Mouse (Mus musculus): ENCODE results near the gene Plcl1. TPM values are rescaled to one million over a fixed set of nuclear protein-coding genes. Genes with fewer than 3 reads are reported as not detected.

The Plcl1 gene
- polyA plus RNA-seq, 1 experiment: 1.00 TPM

- no peaks in the 10 kb centered on the region for H3K27me3 ChIP-seq (ENCODE audit: control insufficient read depth, insufficient read depth, insufficient read length)
- H3K36me3 ChIP-seq (ENCODE audit: control insufficient read depth, insufficient read depth): no peaks in the 10 kb centered on the region
- no peaks in the 10 kb centered on the region for H3K79me2 ChIP-seq (ENCODE audit: control insufficient read depth, insufficient read depth)
- no peak for TF ChIP-seq SRF (IDR thresholded peaks at IDR 0.05; ENCODE audit: control insufficient read depth, insufficient read length, low read depth)
- no peak for TF ChIP-seq REST (IDR thresholded peaks at IDR 0.05; ENCODE audit: insufficient read depth, insufficient read length)
- H3K4me2 ChIP-seq (ENCODE audit: low read depth): no peak overlapping the region
- H3K4me3 ChIP-seq: no peak overlapping the region
- no peak overlapping the region for H3ac ChIP-seq (ENCODE audit: control insufficient read depth, insufficient read length)
These were observed 342.8 kb downstream of the Plcl1 start for GRCm38 (mm10) chr1:55748516-55748915.

- H3K4me3 ChIP-seq: no peak overlapping the region
- no peak overlapping the region for H3ac ChIP-seq (ENCODE audit: control insufficient read depth, insufficient read length)
- no peaks in the 10 kb centered on the region for H3K27me3 ChIP-seq (ENCODE audit: control insufficient read depth, insufficient read depth, insufficient read length)
- H3K36me3 ChIP-seq (ENCODE audit: control insufficient read depth, insufficient read depth): no peaks in the 10 kb centered on the region
- no peak overlapping the region for H3K4me2 ChIP-seq (ENCODE audit: low read depth)
- H3K79me2 ChIP-seq (ENCODE audit: control insufficient read depth, insufficient read depth): no peaks in the 10 kb centered on the region
- TF ChIP-seq REST (IDR thresholded peaks at IDR 0.05; ENCODE audit: insufficient read depth, insufficient read length) (no peak), POLR2A (IDR thresholded peaks at IDR 0.05; ENCODE audit: insufficient read length, low read depth) (no peak), SRF (IDR thresholded peaks at IDR 0.05; ENCODE audit: control insufficient read depth, insufficient read length, low read depth) (no peak), TCF12 (IDR thresholded peaks at IDR 0.05; ENCODE audit: insufficient read depth, poor library complexity, severe bottlenecking) (no peak), POLR2AphosphoS2 (IDR thresholded peaks at IDR 0.05; ENCODE audit: insufficient read length, low read depth) (no peak), USF1 (IDR thresholded peaks at IDR 0.05; ENCODE audit: low read depth) (no peak), CEBPB (IDR thresholded peaks at IDR 0.05; ENCODE audit: insufficient read depth, poor library complexity, severe bottlenecking) (no peak), TCF3 (IDR thresholded peaks at IDR 0.05; ENCODE audit: insufficient read length, low read depth) (no peak), MYOG (IDR thresholded peaks at IDR 0.05; ENCODE audit: control insufficient read depth in 1 of 3, insufficient read depth in 1 of 3, insufficient read length in 2 of 3, low read depth in 2 of 3) (no peak)
These were observed 344.0 kb downstream of the Plcl1 start for GRCm38 (mm10) chr1:55749770-55750169.

- no peaks in the 10 kb centered on the region for H3K36me3 ChIP-seq (ENCODE audit: control insufficient read depth, insufficient read depth)
- no peak overlapping the region for H3K4me2 ChIP-seq (ENCODE audit: low read depth)
- TF ChIP-seq E2F4 (IDR thresholded peaks at IDR 0.05; ENCODE audit: insufficient read depth): no peak
- no peak for TF ChIP-seq TCF3 (IDR thresholded peaks at IDR 0.05; ENCODE audit: insufficient read length, low read depth)
- TF ChIP-seq POLR2A (IDR thresholded peaks at IDR 0.05; ENCODE audit: insufficient read length, low read depth): no peak
- TF ChIP-seq USF1 (IDR thresholded peaks at IDR 0.05; ENCODE audit: low read depth): no peak
- TF ChIP-seq REST (IDR thresholded peaks at IDR 0.05; ENCODE audit: insufficient read depth, insufficient read length): no peak
- no peak overlapping the region for H3K4me3 ChIP-seq
- H3K27me3 ChIP-seq (ENCODE audit: control insufficient read depth, insufficient read depth, insufficient read length): no peaks in the 10 kb centered on the region
- no peak overlapping the region for H3ac ChIP-seq (ENCODE audit: control insufficient read depth, insufficient read length)
- H3K79me2 ChIP-seq (ENCODE audit: control insufficient read depth, insufficient read depth): no peaks in the 10 kb centered on the region
These were observed 350.0 kb downstream of the Plcl1 start for GRCm38 (mm10) chr1:55755742-55756141.

GRCm38 (mm10) chr1:55762284-55762683, 356.6 kb downstream of the Plcl1 start:
- Histone ChIP-seq H3K79me2 (ENCODE audit: control insufficient read depth, insufficient read depth) (no peaks in the 10 kb centered on the region), H3K4me2 (ENCODE audit: low read depth) (no peak overlapping the region), H3K27me3 (ENCODE audit: control insufficient read depth, insufficient read depth, insufficient read length) (no peaks in the 10 kb centered on the region), H3K4me3 (no peak overlapping the region), H3ac (ENCODE audit: control insufficient read depth, insufficient read length) (no peak overlapping the region), H3K36me3 (ENCODE audit: control insufficient read depth, insufficient read depth) (no peaks in the 10 kb centered on the region)
- TF ChIP-seq POLR2A (IDR thresholded peaks at IDR 0.05; ENCODE audit: insufficient read length, low read depth) (no peak), POLR2AphosphoS2 (IDR thresholded peaks at IDR 0.05; ENCODE audit: insufficient read length, low read depth) (no peak), USF1 (IDR thresholded peaks at IDR 0.05; ENCODE audit: low read depth) (no peak), REST (IDR thresholded peaks at IDR 0.05; ENCODE audit: insufficient read depth, insufficient read length) (no peak), MAX (IDR thresholded peaks at IDR 0.05; ENCODE audit: low read depth) (no peak), TCF3 (IDR thresholded peaks at IDR 0.05; ENCODE audit: insufficient read length, low read depth) (no peak), SRF (IDR thresholded peaks at IDR 0.05; ENCODE audit: control insufficient read depth, insufficient read length, low read depth) (no peak), MYOG (IDR thresholded peaks at IDR 0.05; ENCODE audit: control insufficient read depth in 1 of 3, insufficient read depth in 1 of 3, insufficient read length in 2 of 3, low read depth in 2 of 3) (no peak), CEBPB (IDR thresholded peaks at IDR 0.05; ENCODE audit: insufficient read depth, poor library complexity, severe bottlenecking) (no peak)

GRCm38 (mm10) chr1:55763171-55763570, 357.4 kb downstream of the Plcl1 start:
- Histone ChIP-seq H3K4me3 (no peak overlapping the region), H3ac (ENCODE audit: control insufficient read depth, insufficient read length) (no peak overlapping the region), H3K27me3 (ENCODE audit: control insufficient read depth, insufficient read depth, insufficient read length) (no peaks in the 10 kb centered on the region), H3K36me3 (ENCODE audit: control insufficient read depth, insufficient read depth) (no peaks in the 10 kb centered on the region), H3K79me2 (ENCODE audit: control insufficient read depth, insufficient read depth) (no peaks in the 10 kb centered on the region), H3K4me2 (ENCODE audit: low read depth) (no peak overlapping the region)
- no peak for TF ChIP-seq TCF12 (IDR thresholded peaks at IDR 0.05; ENCODE audit: insufficient read depth, poor library complexity, severe bottlenecking)
- TF ChIP-seq REST (IDR thresholded peaks at IDR 0.05; ENCODE audit: insufficient read depth, insufficient read length): no peak
- TF ChIP-seq CEBPB (IDR thresholded peaks at IDR 0.05; ENCODE audit: insufficient read depth, poor library complexity, severe bottlenecking): no peak
- TF ChIP-seq MYOG (IDR thresholded peaks at IDR 0.05; ENCODE audit: control insufficient read depth in 1 of 3, insufficient read depth in 1 of 3, insufficient read length in 2 of 3, low read depth in 2 of 3): no peak
- no peak for TF ChIP-seq USF1 (IDR thresholded peaks at IDR 0.05; ENCODE audit: low read depth)
- no peak for TF ChIP-seq MAX (IDR thresholded peaks at IDR 0.05; ENCODE audit: low read depth)
- no peak for TF ChIP-seq POLR2A (IDR thresholded peaks at IDR 0.05; ENCODE audit: insufficient read length, low read depth)
- no peak for TF ChIP-seq E2F4 (IDR thresholded peaks at IDR 0.05; ENCODE audit: insufficient read depth)
- no peak for TF ChIP-seq POLR2AphosphoS2 (IDR thresholded peaks at IDR 0.05; ENCODE audit: insufficient read length, low read depth)
- no peak for TF ChIP-seq TCF3 (IDR thresholded peaks at IDR 0.05; ENCODE audit: insufficient read length, low read depth)
- TF ChIP-seq SRF (IDR thresholded peaks at IDR 0.05; ENCODE audit: control insufficient read depth, insufficient read length, low read depth): no peak
- TF ChIP-seq MYOD1 (IDR thresholded peaks at IDR 0.05; ENCODE audit: control insufficient read depth in 1 of 3, insufficient read length in 2 of 3, low read depth in 2 of 3): no peak
